Mouse (Mus musculus): ENCODE measurements around the gene Drap1. TPM values are rescaled to one million over a fixed set of nuclear protein-coding genes. Genes with fewer than 3 reads are reported as not detected.
A peak's percentile ranks its signal among the peaks of the same experiment; 100 is the strongest.

Drap1 gene
- polyA plus RNA-seq, 1 experiment from 2014 or later = 246 TPM

GRCm38 (mm10) chr19:5459019-5459418 is 34.2 kb upstream of the Drap1 start:
- Histone ChIP-seq H3K27me3 (ENCODE audit: insufficient read depth, low read length) (no peaks in the 10 kb centered on the region), H3K36me3 (ENCODE audit: insufficient read depth, low read length) (peaks cover 20% of the 10 kb centered on the region; the same call in 1 of the 2 replicates), H3K4me2 (ENCODE audit: low read length) (no peak overlapping the region), H3K4me3 (replicated peaks; ENCODE audit: low read depth, low read length) (no peak overlapping the region), H3K27ac (no peak overlapping the region), H3K4me1 (replicated peaks; ENCODE audit: insufficient read depth, low read length) (peaks cover 20% of the 10 kb centered on the region), H3K9me3 (replicated peaks; ENCODE audit: low read length) (no peaks in the 10 kb centered on the region), H3K9ac (ENCODE audit: low read depth, low read length) (no peak overlapping the region)
- ATAC-seq (replicated peaks; ENCODE audit: low FRiP score, low read depth) (no peak), DNase-seq (ENCODE audit: low spot score) (no peak)
- TF ChIP-seq CTCF (IDR thresholded peaks at IDR 0.05; ENCODE audit: low read depth) = no peak
- WGBS = 73% methylated on average over 7 of the region's 7 CpGs

- 8% methylated on average over 14 of the region's 14 CpGs for WGBS
- DNase-seq (ENCODE audit: low spot score) (no peak), ATAC-seq (replicated peaks; ENCODE audit: low FRiP score, low read depth) (0 out of 2 replicates have a peak, but pooled peaks have one; percentile 7)
- TF ChIP-seq CTCF (IDR thresholded peaks at IDR 0.05; ENCODE audit: low read depth) = no peak
- H3K4me2 ChIP-seq (ENCODE audit: low read length) = peak within 1 kb of the TSS; percentile 97
- H3K4me3 ChIP-seq (replicated peaks; ENCODE audit: low read depth, low read length) = peak within 1 kb of the TSS; percentile 81
- peak within 1 kb of the TSS; percentile 78 for H3K9ac ChIP-seq (ENCODE audit: low read depth, low read length)
- no peaks in the 10 kb centered on the region for H3K9me3 ChIP-seq (replicated peaks; ENCODE audit: low read length)
- H3K27ac ChIP-seq = peak within 1 kb of the TSS; percentile 98
- H3K27me3 ChIP-seq (ENCODE audit: insufficient read depth, low read length) = no peaks in the 10 kb centered on the region
- H3K36me3 ChIP-seq (ENCODE audit: insufficient read depth, low read length) = peaks cover 14% of the 10 kb centered on the region; the same call in 1 of the 2 replicates
- H3K4me1 ChIP-seq (replicated peaks; ENCODE audit: insufficient read depth, low read length) = peaks cover 18% of the 10 kb centered on the region
Observed at GRCm38 (mm10) chr19:5457746-5458442, 33.1 kb upstream of the Drap1 start, which contains the start of gene Ccdc85b. Ccdc85b (minus strand) TSS chr19:5457894.

DNA sequence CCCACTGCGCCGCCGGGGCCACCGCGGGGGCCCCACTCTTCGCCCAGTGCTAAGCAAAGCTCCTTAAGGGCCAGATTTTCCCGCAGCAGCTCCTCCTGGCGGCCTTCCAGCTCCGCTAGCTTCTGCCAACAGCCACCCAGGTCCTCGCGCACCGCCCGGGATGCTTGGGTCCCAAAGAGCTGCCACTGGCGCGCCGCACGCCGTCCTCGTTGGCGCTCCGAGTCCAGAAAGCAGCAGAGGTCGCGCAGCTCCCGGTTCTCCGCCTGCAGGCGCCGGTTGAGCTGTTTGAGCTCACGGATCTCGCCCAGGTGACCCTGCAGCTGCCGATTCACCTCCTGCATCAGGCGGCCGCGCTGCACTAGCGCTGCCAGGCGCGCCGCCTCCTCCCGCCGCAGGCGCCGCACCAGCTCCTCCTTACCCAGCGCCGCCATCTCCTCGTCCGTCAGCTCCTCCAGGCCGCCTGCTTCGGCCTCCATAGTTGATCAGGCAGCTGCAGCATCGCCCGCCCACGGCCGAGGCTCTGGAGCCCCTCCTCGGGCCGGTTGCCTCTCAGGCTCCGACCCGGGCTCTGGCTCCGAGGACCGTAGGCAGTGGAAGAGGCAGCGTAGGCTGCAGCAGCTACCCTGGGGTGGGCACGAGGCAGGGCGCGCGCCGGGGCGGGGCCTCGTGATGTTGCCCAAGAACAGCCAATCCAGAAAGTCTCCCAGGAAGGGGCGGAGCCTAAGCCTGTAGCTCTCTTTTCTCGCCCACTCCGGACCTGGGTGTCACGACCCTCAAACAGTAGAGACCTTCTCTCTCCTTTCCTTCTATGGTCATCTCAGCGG is 32.4 kb upstream of the Drap1 start:
- H3K4me2 ChIP-seq (ENCODE audit: low read length) = peak overlapping the region; percentile 97
- H3K4me3 ChIP-seq (replicated peaks; ENCODE audit: low read depth, low read length) = peak overlapping the region; percentile 81
- TF ChIP-seq CTCF (IDR thresholded peaks at IDR 0.05; ENCODE audit: low read depth) = peak; percentile 50
- under 1% methylated on average over 70 of the region's 70 CpGs for WGBS
- H3K36me3 ChIP-seq (ENCODE audit: insufficient read depth, low read length) = peaks cover 7% of the 10 kb centered on the region; the same call in 1 of the 2 replicates
- H3K9ac ChIP-seq (ENCODE audit: low read depth, low read length) = peak overlapping the region; percentile 78
- DNase-seq (ENCODE audit: low spot score) = peak; percentile 98
- peak; percentile 86 for ATAC-seq (replicated peaks; ENCODE audit: low FRiP score, low read depth)
- no peaks in the 10 kb centered on the region for H3K27me3 ChIP-seq (ENCODE audit: insufficient read depth, low read length)
- no peaks in the 10 kb centered on the region for H3K9me3 ChIP-seq (replicated peaks; ENCODE audit: low read length)
- H3K4me1 ChIP-seq (replicated peaks; ENCODE audit: insufficient read depth, low read length) = peaks cover 18% of the 10 kb centered on the region
- peak overlapping the region; percentile 98 for H3K27ac ChIP-seq

GRCm38 (mm10) chr19:5456241-5456921 is 31.6 kb upstream of the Drap1 start:
- Histone ChIP-seq H3K27me3 (ENCODE audit: insufficient read depth, low read length) (no peaks in the 10 kb centered on the region), H3K4me2 (ENCODE audit: low read length) (peak overlapping the region; percentile 97), H3K4me1 (replicated peaks; ENCODE audit: insufficient read depth, low read length) (peaks cover 17% of the 10 kb centered on the region), H3K4me3 (replicated peaks; ENCODE audit: low read depth, low read length) (peak overlapping the region; percentile 81), H3K36me3 (ENCODE audit: insufficient read depth, low read length) (peaks cover 7% of the 10 kb centered on the region; the same call in 1 of the 2 replicates), H3K9me3 (replicated peaks; ENCODE audit: low read length) (no peaks in the 10 kb centered on the region), H3K9ac (ENCODE audit: low read depth, low read length) (peak overlapping the region; percentile 78), H3K27ac (peak overlapping the region; percentile 98)
- under 1% methylated on average over 26 of the region's 26 CpGs for WGBS
- no peak for ATAC-seq (replicated peaks; ENCODE audit: low FRiP score, low read depth)
- TF ChIP-seq CTCF (IDR thresholded peaks at IDR 0.05; ENCODE audit: low read depth) = no peak
- peak; percentile 51 for DNase-seq (ENCODE audit: low spot score)

GRCm38 (mm10) chr19:5455568-5455967 is 30.8 kb upstream of the Drap1 start:
- Histone ChIP-seq H3K4me3 (replicated peaks; ENCODE audit: low read depth, low read length) (peak overlapping the region; percentile 81), H3K27me3 (ENCODE audit: insufficient read depth, low read length) (no peaks in the 10 kb centered on the region), H3K36me3 (ENCODE audit: insufficient read depth, low read length) (peaks cover 7% of the 10 kb centered on the region; the same call in 1 of the 2 replicates), H3K4me2 (ENCODE audit: low read length) (peak overlapping the region; percentile 97), H3K27ac (0 out of 2 replicates have a peak overlapping the region, but pooled peaks have one; percentile 3), H3K9me3 (replicated peaks; ENCODE audit: low read length) (no peaks in the 10 kb centered on the region), H3K4me1 (replicated peaks; ENCODE audit: insufficient read depth, low read length) (peaks cover 12% of the 10 kb centered on the region), H3K9ac (ENCODE audit: low read depth, low read length) (peak overlapping the region; percentile 78)
- no peak for ATAC-seq (replicated peaks; ENCODE audit: low FRiP score, low read depth)
- no peak for TF ChIP-seq CTCF (IDR thresholded peaks at IDR 0.05; ENCODE audit: low read depth)
- WGBS = 54% methylated on average over 8 of the region's 8 CpGs
- no peak for DNase-seq (ENCODE audit: low spot score)

DNA sequence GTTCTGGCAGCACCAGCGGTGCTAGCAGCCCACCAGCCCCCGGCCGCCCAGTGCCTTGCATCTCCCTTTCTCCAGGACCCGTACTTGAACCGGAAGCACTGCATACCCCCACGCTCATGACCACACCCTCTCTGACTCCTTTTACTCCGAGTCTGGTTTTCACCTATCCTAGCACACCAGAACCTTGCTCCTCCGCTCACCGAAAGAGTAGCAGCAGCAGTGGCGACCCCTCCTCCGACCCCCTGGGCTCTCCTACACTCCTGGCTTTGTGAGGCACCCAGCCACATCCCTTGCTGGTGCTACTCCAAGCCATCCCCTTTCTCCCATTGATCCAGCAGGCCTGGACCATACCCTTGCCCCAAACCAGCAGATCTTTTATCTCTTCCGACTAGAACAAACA is 30.3 kb upstream of the Drap1 start:
- Histone ChIP-seq H3K4me2 (ENCODE audit: low read length) (peak overlapping the region; percentile 97), H3K27me3 (ENCODE audit: insufficient read depth, low read length) (no peaks in the 10 kb centered on the region), H3K36me3 (ENCODE audit: insufficient read depth, low read length) (peaks cover 7% of the 10 kb centered on the region; the same call in 1 of the 2 replicates), H3K4me3 (replicated peaks; ENCODE audit: low read depth, low read length) (peak overlapping the region; percentile 81), H3K9ac (ENCODE audit: low read depth, low read length) (no peak overlapping the region; the same call in 1 of the 2 replicates), H3K4me1 (replicated peaks; ENCODE audit: insufficient read depth, low read length) (peaks cover 12% of the 10 kb centered on the region), H3K9me3 (replicated peaks; ENCODE audit: low read length) (no peaks in the 10 kb centered on the region), H3K27ac (no peak overlapping the region)
- ATAC-seq (replicated peaks; ENCODE audit: low FRiP score, low read depth) (no peak), DNase-seq (ENCODE audit: low spot score) (no peak)
- WGBS = 62% methylated on average over 12 of the region's 12 CpGs
- no peak for TF ChIP-seq CTCF (IDR thresholded peaks at IDR 0.05; ENCODE audit: low read depth)

All from kidney, postnatal 0 days (tissue).